Mouse (Mus musculus) liver, adult 2 months (tissue): ENCODE results near the gene Fgf5. TPM values are rescaled to one million over a fixed set of nuclear protein-coding genes. Genes with fewer than 3 reads are reported as not detected.

Source experiments
- DNase-seq: peaks from one replicate; pipeline ENCODE4 v3.0.0-alpha.2; 2011; ENCODE audit warnings: low read depth, low spot score; ENCODE audit errors: extremely low read depth
- H3K27ac ChIP-seq: fragments of 200-500 bp; replicated peaks from 2 replicates; pipeline ENCODE4 v1.5.1; 2012; ENCODE audit warnings: low read depth, mild to moderate bottlenecking, control low read depth, inconsistent platforms, low read length; ENCODE audit not compliant: insufficient read depth
- H3K27me3 ChIP-seq: fragments of 200-500 bp; 2 replicates; pipeline ENCODE4 v1.6.1; 2012; ENCODE audit warnings: mild to moderate bottlenecking, moderate library complexity, low read length, inconsistent platforms; ENCODE audit not compliant: control insufficient read depth, insufficient read depth
- H3K36me3 ChIP-seq: fragments of 200-500 bp; 2 replicates; pipeline ENCODE4 v1.6.1; 2012; ENCODE audit warnings: low read length, inconsistent platforms; ENCODE audit not compliant: control insufficient read depth, insufficient read depth
- H3K4me1 ChIP-seq: fragments of 200-500 bp; 2 replicates; pipeline ENCODE4 v1.6.1; 2011; ENCODE audit warnings: low read length; ENCODE audit not compliant: control insufficient read depth, insufficient read depth
- H3K4me3 ChIP-seq: fragments of 200-500 bp; 2 replicates; pipeline ENCODE4 v1.5.1; 2011; ENCODE audit warnings: low read depth, mild to moderate bottlenecking, control low read depth, low read length, moderate library complexity; ENCODE audit not compliant: insufficient read depth
- H3K79me2 ChIP-seq: fragments of 200-500 bp; 2 replicates; pipeline ENCODE4 v1.6.1; 2012; ENCODE audit warnings: inconsistent platforms, mild to moderate bottlenecking, low read length, moderate library complexity; ENCODE audit not compliant: control insufficient read depth, insufficient read depth
- H3K9ac ChIP-seq: fragments of 200-500 bp; 2 replicates; pipeline ENCODE4 v1.6.1; 2012; ENCODE audit warnings: low read depth, mild to moderate bottlenecking, control low read depth, inconsistent platforms, low read length
- CTCF ChIP-seq: fragments of 200-500 bp; IDR thresholded peaks from 2 replicates; pipeline ENCODE4 v1.5.1; 2011; ENCODE audit warnings: low read depth, low read length, control low read depth
- POLR2A ChIP-seq: fragments of 200-500 bp; IDR thresholded peaks from 2 replicates; pipeline ENCODE4 v1.6.1; 2011; ENCODE audit warnings: low read length, control low read depth; ENCODE audit not compliant: insufficient read depth; ENCODE audit errors: extremely low read depth
- WGBS: fragments of 180-500 bp; shearing (Covaris S2); methylation state at CpG from one replicate; pipeline ENCODE4 v1.1.7; 2018; 5-methylcytosine and 5-hydroxymethylcytosine counted together
- polyA plus RNA-seq: library from polyadenylated mRNA; depleted of rRNA; stranded (reverse); fragments of >200 nt; gene quantifications from 2 replicates; pipeline ENCODE4 v1.2.3, GENCODE M21; 2012
- total RNA-seq: library from RNA; depleted of rRNA; stranded (reverse); fragments of >200 nt; gene quantifications from 2 replicates; pipeline ENCODE4 v1.2.3, GENCODE M21; 2014

Fgf5 gene
- total and polyA plus RNA-seq, 2 experiments: not detected

- H3K9ac ChIP-seq: no peak overlapping the region
- peaks cover 23% of the 10 kb centered on the region for H3K27me3 ChIP-seq
- WGBS: 7% methylated on average over 12 of the region's 12 CpGs
- no peaks in the 10 kb centered on the region for H3K36me3 ChIP-seq
- no peak overlapping the region for H3K27ac ChIP-seq
- no peak for TF ChIP-seq POLR2A
- no peak for TF ChIP-seq CTCF
- no peak for DNase-seq
- no peaks in the 10 kb centered on the region for H3K4me1 ChIP-seq
- no peaks in the 10 kb centered on the region for H3K79me2 ChIP-seq
- H3K4me3 ChIP-seq: no peak overlapping the region
Measured at GRCm38 (mm10) chr5:98255176-98255575, 1.2 kb downstream of the Fgf5 start.

GRCm38 (mm10) chr5:98255760-98256490 lies 1.9 kb downstream of the Fgf5 start:
- H3K27me3 ChIP-seq: peaks cover 23% of the 10 kb centered on the region

DNA sequence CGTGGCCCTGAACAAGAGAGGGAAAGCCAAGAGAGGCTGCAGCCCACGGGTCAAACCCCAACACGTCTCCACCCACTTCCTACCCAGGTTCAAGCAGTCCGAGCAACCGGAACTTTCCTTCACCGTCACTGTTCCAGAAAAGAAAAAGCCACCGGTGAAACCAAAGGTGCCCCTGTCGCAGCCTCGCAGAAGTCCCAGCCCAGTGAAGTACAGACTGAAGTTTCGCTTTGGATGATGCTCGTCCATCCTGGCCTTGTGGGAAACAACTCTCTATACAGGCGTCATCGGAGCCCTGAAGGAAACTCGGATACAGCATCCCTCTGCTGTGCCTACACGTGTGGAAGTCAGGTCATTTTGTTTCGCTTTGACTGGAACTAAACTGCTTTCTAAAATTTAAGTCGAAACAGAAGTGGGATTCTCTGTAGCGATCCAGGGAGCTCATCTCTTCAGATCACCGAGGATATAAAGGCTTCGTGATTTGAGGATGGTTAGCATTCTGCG lies 21.4 kb downstream of the Fgf5 start:
- no peak for TF ChIP-seq CTCF
- H3K79me2 ChIP-seq: no peaks in the 10 kb centered on the region

More at GRCm38 (mm10) chr5:98255760-98256490, 1.9 kb downstream of the Fgf5 start:
- no peak overlapping the region for H3K9ac ChIP-seq
- no peaks in the 10 kb centered on the region for H3K4me1 ChIP-seq
- no peak for TF ChIP-seq CTCF
- TF ChIP-seq POLR2A: no peak
- 6% methylated on average over 18 of the region's 18 CpGs for WGBS
- H3K4me3 ChIP-seq: no peak overlapping the region
- H3K79me2 ChIP-seq: no peaks in the 10 kb centered on the region
- H3K27ac ChIP-seq: no peak overlapping the region
- H3K36me3 ChIP-seq: no peaks in the 10 kb centered on the region
- DNase-seq: no peak

DNA sequence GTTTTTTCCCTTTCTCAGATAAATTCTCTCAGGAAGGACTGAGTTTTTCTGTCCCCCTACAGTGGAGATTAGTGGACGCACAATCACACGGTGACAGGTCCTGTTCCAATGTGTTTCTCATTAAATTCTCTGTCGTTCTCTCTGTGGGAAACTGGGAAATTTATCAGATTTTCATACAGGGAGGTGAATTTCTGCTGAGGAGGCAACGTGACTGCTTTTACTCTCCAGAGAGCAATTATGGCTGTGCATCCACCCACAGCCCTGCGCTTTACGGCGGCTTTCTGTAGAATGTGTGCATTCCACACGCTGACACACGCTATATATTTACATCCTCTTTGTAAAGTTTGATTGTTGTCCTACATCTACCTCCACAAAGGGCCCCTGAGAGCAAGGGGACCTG lies 28.0 kb downstream of the Fgf5 start:
- Histone ChIP-seq H3K27me3 (no peaks in the 10 kb centered on the region), H3K9ac (no peak overlapping the region), H3K27ac (no peak overlapping the region), H3K36me3 (no peaks in the 10 kb centered on the region), H3K79me2 (no peaks in the 10 kb centered on the region), H3K4me1 (no peaks in the 10 kb centered on the region), H3K4me3 (no peak overlapping the region)
- WGBS: 80% methylated on average over 9 of the region's 9 CpGs
- no peak for DNase-seq
- TF ChIP-seq POLR2A (no peak), CTCF (no peak)

More for the DNA sequence above, 21.4 kb downstream of the Fgf5 start:
- no peaks in the 10 kb centered on the region for H3K4me1 ChIP-seq
- H3K36me3 ChIP-seq: no peaks in the 10 kb centered on the region
- WGBS: 92% methylated on average over 21 of the region's 21 CpGs
- H3K27ac ChIP-seq: no peak overlapping the region
- H3K4me3 ChIP-seq: no peak overlapping the region
- DNase-seq: no peak
- H3K27me3 ChIP-seq: no peaks in the 10 kb centered on the region; the same call in 1 of the 2 replicates
- H3K9ac ChIP-seq: no peak overlapping the region

GRCm38 (mm10) chr5:98283696-98284478 lies 29.9 kb downstream of the Fgf5 start:
- H3K4me1 ChIP-seq: no peaks in the 10 kb centered on the region
- no peaks in the 10 kb centered on the region for H3K79me2 ChIP-seq
- no peaks in the 10 kb centered on the region for H3K27me3 ChIP-seq
- no peaks in the 10 kb centered on the region for H3K36me3 ChIP-seq
- H3K27ac ChIP-seq: no peak overlapping the region
- H3K4me3 ChIP-seq: no peak overlapping the region
- H3K9ac ChIP-seq: no peak overlapping the region
- WGBS: 27% methylated on average over 17 of the region's 17 CpGs
- DNase-seq: no peak
- TF ChIP-seq POLR2A (no peak), CTCF (no peak)
